Mouse (Mus musculus) naive thymus-derived CD4-positive, alpha-beta T cell, adult 2 months (primary cell): Measurements from ENCODE around the gene Zfp202.

Experiments
- DNase-seq: peaks from one replicate; pipeline ENCODE4 v3.0.0-alpha.2; 2011; ENCODE audit warnings: low read depth

The Zfp202 gene

GRCm38 (mm10) chr9:40240311-40240710 lies 48.2 kb downstream of the Zfp202 start:
- no peak for DNase-seq

GRCm38 (mm10) chr9:40241223-40241801 lies 49.2 kb downstream of the Zfp202 start:
- DNase-seq: no peak

GRCm38 (mm10) chr9:40241951-40242888 lies 50.1 kb downstream of the Zfp202 start:
- DNase-seq: no peak

- DNase-seq: no peak
Observed at GRCm38 (mm10) chr9:40245466-40245865, 53.4 kb downstream of the Zfp202 start.

GRCm38 (mm10) chr9:40245974-40246665 lies 54.0 kb downstream of the Zfp202 start:
- no peak for DNase-seq

GRCm38 (mm10) chr9:40246702-40247101 lies 54.6 kb downstream of the Zfp202 start:
- no peak for DNase-seq

- no peak for DNase-seq
Observed at GRCm38 (mm10) chr9:40249106-40249505, 57.0 kb downstream of the Zfp202 start.

GRCm38 (mm10) chr9:40252459-40252858 lies 60.3 kb downstream of the Zfp202 start:
- DNase-seq: no peak
